Mouse (Mus musculus): ENCODE measurements around the gene Ddx43. TPM values are rescaled to one million over a fixed set of nuclear protein-coding genes. Genes with fewer than 3 reads are reported as not detected.
A peak's percentile ranks its signal among the peaks of the same experiment; 100 is the strongest.
"Not testable (repeated sequence)": the region's sequence is repeated elsewhere in the genome, so short reads cannot be mapped to it uniquely, and the experiment has no call there.

Gene Ddx43
- polyA plus RNA-seq, 1 experiment: not detected

GRCm38 (mm10) chr9:78358053-78358452, 37.5 kb upstream of the Ddx43 start:
- Histone ChIP-seq H3K27ac (ENCODE audit: control insufficient read depth, insufficient read depth, low read depth, low read length, poor library complexity) (no peak overlapping the region), H3K4me3 (replicated peaks; ENCODE audit: control insufficient read depth, low read depth, low read length) (no peak overlapping the region), H3K4me1 (ENCODE audit: control insufficient read depth, insufficient read depth, low read length) (no peaks in the 10 kb centered on the region)
- TF ChIP-seq POLR2A (IDR thresholded peaks at IDR 0.05; ENCODE audit: borderline replicate concordance, control insufficient read depth, low read depth, low read length): no peak
- TF ChIP-seq CTCF (IDR thresholded peaks at IDR 0.05; ENCODE audit: control insufficient read depth, insufficient read depth, low read length): peak; percentile 73
- WGBS: 8% methylated on average over 9 of the region's 9 CpGs

- Histone ChIP-seq H3K4me3 (replicated peaks; ENCODE audit: control insufficient read depth, low read depth, low read length) (no peak overlapping the region), H3K27ac (ENCODE audit: control insufficient read depth, insufficient read depth, low read depth, low read length, poor library complexity) (no peak overlapping the region), H3K4me1 (ENCODE audit: control insufficient read depth, insufficient read depth, low read length) (no peaks in the 10 kb centered on the region)
- WGBS: 72% methylated on average over 6 of the region's 6 CpGs
- TF ChIP-seq POLR2A (IDR thresholded peaks at IDR 0.05; ENCODE audit: borderline replicate concordance, control insufficient read depth, low read depth, low read length) (no peak), CTCF (IDR thresholded peaks at IDR 0.05; ENCODE audit: control insufficient read depth, insufficient read depth, low read length) (no peak)
Observed at GRCm38 (mm10) chr9:78359750-78360483, 35.7 kb upstream of the Ddx43 start.

- TF ChIP-seq POLR2A (IDR thresholded peaks at IDR 0.05; ENCODE audit: borderline replicate concordance, control insufficient read depth, low read depth, low read length): no peak
- TF ChIP-seq CTCF (IDR thresholded peaks at IDR 0.05; ENCODE audit: control insufficient read depth, insufficient read depth, low read length): no peak
- no peak overlapping the region for H3K27ac ChIP-seq (ENCODE audit: control insufficient read depth, insufficient read depth, low read depth, low read length, poor library complexity)
- H3K4me1 ChIP-seq (ENCODE audit: control insufficient read depth, insufficient read depth, low read length): no peaks in the 10 kb centered on the region
- no peak overlapping the region for H3K4me3 ChIP-seq (replicated peaks; ENCODE audit: control insufficient read depth, low read depth, low read length)
- WGBS: 63% methylated on average over 2 of the region's 2 CpGs
Observed at GRCm38 (mm10) chr9:78360484-78360872, 35.1 kb upstream of the Ddx43 start.

GRCm38 (mm10) chr9:78363374-78363773, 32.2 kb upstream of the Ddx43 start:
- Histone ChIP-seq H3K4me1 (ENCODE audit: control insufficient read depth, insufficient read depth, low read length) (no peaks in the 10 kb centered on the region), H3K27ac (ENCODE audit: control insufficient read depth, insufficient read depth, low read depth, low read length, poor library complexity) (no peak overlapping the region), H3K4me3 (replicated peaks; ENCODE audit: control insufficient read depth, low read depth, low read length) (no peak overlapping the region)
- 4% methylated on average over 6 of the region's 6 CpGs for WGBS
- no peak for TF ChIP-seq CTCF (IDR thresholded peaks at IDR 0.05; ENCODE audit: control insufficient read depth, insufficient read depth, low read length)
- no peak for TF ChIP-seq POLR2A (IDR thresholded peaks at IDR 0.05; ENCODE audit: borderline replicate concordance, control insufficient read depth, low read depth, low read length)

GRCm38 (mm10) chr9:78364701-78365100, 30.9 kb upstream of the Ddx43 start:
- H3K4me3 ChIP-seq (replicated peaks; ENCODE audit: control insufficient read depth, low read depth, low read length): no peak overlapping the region
- no peak overlapping the region for H3K27ac ChIP-seq (ENCODE audit: control insufficient read depth, insufficient read depth, low read depth, low read length, poor library complexity)
- WGBS: 88% methylated on average over 6 of the region's 6 CpGs
- H3K4me1 ChIP-seq (ENCODE audit: control insufficient read depth, insufficient read depth, low read length): no peaks in the 10 kb centered on the region
- TF ChIP-seq CTCF (IDR thresholded peaks at IDR 0.05; ENCODE audit: control insufficient read depth, insufficient read depth, low read length) (no peak), POLR2A (IDR thresholded peaks at IDR 0.05; ENCODE audit: borderline replicate concordance, control insufficient read depth, low read depth, low read length) (no peak)

GRCm38 (mm10) chr9:78365850-78366544, 29.6 kb upstream of the Ddx43 start:
- TF ChIP-seq POLR2A (IDR thresholded peaks at IDR 0.05; ENCODE audit: borderline replicate concordance, control insufficient read depth, low read depth, low read length) (no peak), CTCF (IDR thresholded peaks at IDR 0.05; ENCODE audit: control insufficient read depth, insufficient read depth, low read length) (no peak)
- no peak overlapping the region for H3K4me3 ChIP-seq (replicated peaks; ENCODE audit: control insufficient read depth, low read depth, low read length)
- H3K4me1 ChIP-seq (ENCODE audit: control insufficient read depth, insufficient read depth, low read length): no peaks in the 10 kb centered on the region
- 33% methylated on average over 13 of the region's 13 CpGs for WGBS
- H3K27ac ChIP-seq (ENCODE audit: control insufficient read depth, insufficient read depth, low read depth, low read length, poor library complexity): no peak overlapping the region

- H3K4me3 ChIP-seq (replicated peaks; ENCODE audit: control insufficient read depth, low read depth, low read length); H3K27ac ChIP-seq (ENCODE audit: control insufficient read depth, insufficient read depth, low read depth, low read length, poor library complexity); H3K4me1 ChIP-seq (ENCODE audit: control insufficient read depth, insufficient read depth, low read length): not testable (repeated sequence)
- WGBS: 77% methylated on average over 16 of the region's 16 CpGs
Observed at GRCm38 (mm10) chr9:78367959-78368358, 27.6 kb upstream of the Ddx43 start, which contains the start of gene Dppa5a. TSS of gene Dppa5a (minus strand) at chr9:78368177.

GRCm38 (mm10) chr9:78368671-78369293, 26.8 kb upstream of the Ddx43 start:
- WGBS: 59% methylated on average over 3 of the region's 3 CpGs
- TF ChIP-seq CTCF (IDR thresholded peaks at IDR 0.05; ENCODE audit: control insufficient read depth, insufficient read depth, low read length): no peak
- TF ChIP-seq POLR2A (IDR thresholded peaks at IDR 0.05; ENCODE audit: borderline replicate concordance, control insufficient read depth, low read depth, low read length): no peak

More at GRCm38 (mm10) chr9:78368671-78369293, 26.8 kb upstream of the Ddx43 start:
- H3K27ac ChIP-seq (ENCODE audit: control insufficient read depth, insufficient read depth, low read depth, low read length, poor library complexity): no peak overlapping the region
- no peaks in the 10 kb centered on the region for H3K4me1 ChIP-seq (ENCODE audit: control insufficient read depth, insufficient read depth, low read length)
- no peak overlapping the region for H3K4me3 ChIP-seq (replicated peaks; ENCODE audit: control insufficient read depth, low read depth, low read length)
